Mouse (Mus musculus) heart, postnatal 0 days (tissue): ENCODE measurements around the gene Nek9. TPM values are rescaled to one million over a fixed set of nuclear protein-coding genes. Genes with fewer than 3 reads are reported as not detected.
"Not testable (repeated sequence)": the region's sequence is repeated elsewhere in the genome, so short reads cannot be mapped to it uniquely, and the experiment has no call there.

Experiments used
- ATAC-seq: fragments of 200-750 bp; cut with Nextera tagmentation; 2 replicates; pipeline ENCODE4 v1.8.0; 2017; ENCODE audit warnings: low read depth, moderate number of reproducible peaks, moderate library complexity; ENCODE audit not compliant: insufficient read depth
- DNase-seq: peaks from one replicate; pipeline ENCODE4 v3.0.0-alpha.2; 2016; ENCODE audit warnings: low spot score
- H3K27ac ChIP-seq: fragments of 300-500 bp; sonication (generic); 2 replicates; pipeline ENCODE4 v1.5.1; 2014; ENCODE audit warnings: low read depth, mild to moderate bottlenecking
- H3K27me3 ChIP-seq: fragments of 300-500 bp; sonication (generic); 2 replicates; pipeline ENCODE4 v1.6.1; 2014; ENCODE audit warnings: low read length, mixed read lengths; ENCODE audit not compliant: control insufficient read depth, insufficient read depth
- H3K36me3 ChIP-seq: fragments of 300-500 bp; sonication (generic); replicated peaks from 2 replicates; pipeline ENCODE4 v1.6.1; 2014; ENCODE audit warnings: low read length, mixed read lengths; ENCODE audit not compliant: control insufficient read depth, insufficient read depth
- H3K4me1 ChIP-seq: fragments of 300-500 bp; sonication (generic); 2 replicates; pipeline ENCODE4 v1.6.1; 2014; ENCODE audit warnings: antibody characterized with exemption; ENCODE audit not compliant: control insufficient read depth, insufficient read depth
- H3K4me2 ChIP-seq: fragments of 300-500 bp; sonication (generic); 2 replicates; pipeline ENCODE4 v1.6.1; 2014; ENCODE audit warnings: low read depth, mild to moderate bottlenecking, low read length, moderate library complexity
- H3K4me3 ChIP-seq: fragments of 300-500 bp; sonication (generic); 2 replicates; pipeline ENCODE4 v1.5.1; 2014; ENCODE audit warnings: low read depth, low read length
- H3K9ac ChIP-seq: fragments of 300-500 bp; sonication (generic); replicated peaks from 2 replicates; pipeline ENCODE4 v1.6.1; 2014; ENCODE audit warnings: low read depth, low read length, mixed read lengths
- H3K9me3 ChIP-seq: fragments of 300-500 bp; sonication (generic); replicated peaks from 2 replicates; pipeline ENCODE4 v1.6.1; 2016; ENCODE audit warnings: low read length; ENCODE audit not compliant: control insufficient read depth
- CTCF ChIP-seq: IDR thresholded peaks from 2 replicates; pipeline ENCODE4 v1.5.1; 2016; ENCODE audit warnings: antibody characterized with exemption, control low read depth, low read depth
- EP300 ChIP-seq: IDR thresholded peaks from 2 replicates; pipeline ENCODE4 v1.6.1; 2016; ENCODE audit warnings: antibody characterized with exemption, low read depth
- WGBS: fragments of 180-500 bp; shearing (Covaris S2); extraction: QIAGEN DNeasy Blood & Tissue Kit; methylation state at CpG from one replicate; pipeline ENCODE4 v1.1.7; 2014; 5-methylcytosine and 5-hydroxymethylcytosine counted together
- polyA plus RNA-seq: library from polyadenylated mRNA; unstranded; fragments of >200 nt; fragmentation: Nextera tagmentation; extraction: Ambion mirVana; gene quantifications from 2 replicates; pipeline ENCODE4 v1.2.1, GENCODE M21; 2015
- total RNA-seq: library from RNA; depleted of rRNA; stranded (reverse); fragments of >200 nt; gene quantifications from 2 replicates; pipeline ENCODE4 v1.2.3, GENCODE M21; 2014; ENCODE audit warnings: low replicate concordance

Gene Nek9
- total and polyA plus RNA-seq, 2 experiments from 2014 or later = 14.2 to 45.2 TPM

DNA sequence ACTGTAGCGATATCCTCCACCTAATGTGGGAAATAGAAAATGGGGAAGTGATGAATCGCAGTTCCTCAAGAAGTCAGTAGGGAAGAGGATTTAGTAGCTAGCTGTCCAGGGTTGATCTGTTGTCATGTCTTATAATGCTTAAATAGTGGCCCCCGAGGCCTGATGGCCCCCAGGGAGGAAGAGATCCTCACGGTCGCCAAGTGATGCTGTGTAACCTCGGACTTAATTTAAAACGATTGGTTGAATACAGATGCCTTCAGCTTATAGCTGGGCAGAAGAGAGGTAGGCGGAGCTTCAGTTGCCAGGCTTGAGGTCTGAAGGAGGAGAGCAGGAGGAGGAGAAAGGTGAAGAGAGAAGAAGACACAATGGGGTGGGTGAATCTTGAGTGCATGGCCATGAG, 54.8 kb downstream of the Nek9 start:
- Histone ChIP-seq H3K36me3 (no peaks in the 10 kb centered on the region), H3K4me1 (peaks cover 11% of the 10 kb centered on the region), H3K27ac (no peak overlapping the region), H3K4me3 (no peak overlapping the region), H3K27me3 (no peaks in the 10 kb centered on the region), H3K4me2 (no peak overlapping the region), H3K9ac (no peak overlapping the region), H3K9me3 (no peaks in the 10 kb centered on the region)
- TF ChIP-seq EP300 = no peak
- no peak for TF ChIP-seq CTCF
- 59% methylated on average over 8 of the region's 8 CpGs for WGBS
- ATAC-seq = no peak
- DNase-seq = no peak

DNA sequence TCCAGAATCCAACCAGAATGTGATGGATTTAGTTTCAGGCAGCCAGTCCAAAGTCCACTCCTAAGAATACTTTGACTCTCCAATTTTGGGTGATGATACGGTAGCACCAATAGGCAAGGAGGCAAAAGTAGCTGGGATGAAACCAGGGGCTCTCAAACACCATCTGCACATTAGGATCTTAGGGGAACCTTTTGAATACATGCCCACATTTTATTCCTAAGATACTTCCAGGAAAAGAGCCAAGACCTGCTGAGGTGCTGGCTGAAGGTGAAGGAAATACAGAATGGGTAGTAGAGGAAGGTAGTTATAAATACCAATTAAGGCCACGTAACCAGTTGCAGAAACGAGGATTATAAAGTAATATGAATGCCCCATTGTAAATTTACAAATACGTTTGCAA, 57.4 kb downstream of the Nek9 start:
- not testable (repeated sequence) for H3K4me3 ChIP-seq, H3K4me1 ChIP-seq, H3K4me2 ChIP-seq, H3K27ac ChIP-seq, H3K36me3 ChIP-seq, ATAC-seq, H3K9ac ChIP-seq, H3K9me3 ChIP-seq, H3K27me3 ChIP-seq, DNase-seq
- WGBS = 82% methylated on average over 1 of the region's 4 CpGs

DNA sequence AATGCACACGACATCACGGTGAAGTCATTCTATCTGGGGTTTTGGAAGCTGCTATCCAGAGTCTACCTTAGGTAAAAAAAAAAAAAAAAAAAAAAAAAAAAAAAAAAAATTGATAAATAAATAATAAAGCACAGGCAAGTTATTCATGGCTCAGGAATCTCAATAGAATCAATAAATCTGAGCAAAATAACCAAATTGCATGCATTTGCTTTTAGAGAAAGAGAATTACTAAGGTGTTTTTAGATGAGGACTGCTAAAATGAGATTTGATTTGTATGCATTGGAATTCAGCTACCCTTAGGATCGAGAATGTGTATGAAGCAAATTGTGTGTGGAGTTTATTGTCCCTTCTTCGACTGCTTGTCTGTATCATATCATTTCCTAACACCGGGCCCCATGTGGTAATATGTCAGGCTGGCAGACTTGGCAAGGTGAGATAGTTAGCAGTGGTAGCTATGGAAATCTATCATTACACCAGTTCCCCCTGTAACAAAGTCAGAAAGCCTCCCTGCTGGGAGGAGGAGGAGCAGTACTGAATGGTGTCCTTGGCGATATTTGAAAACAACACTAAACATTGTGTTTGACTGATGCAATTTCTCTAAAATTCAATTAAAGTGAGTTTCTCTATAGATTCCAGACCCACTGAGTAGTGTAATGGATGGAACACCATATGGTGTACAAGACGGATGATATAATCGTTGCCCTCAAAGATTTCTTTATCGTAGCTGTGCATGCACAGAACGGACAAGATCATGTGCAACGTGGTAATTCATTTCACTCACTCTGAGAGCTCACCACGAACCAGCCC, 58.1 kb downstream of the Nek9 start:
- no peak for DNase-seq
- 63% methylated on average over 12 of the region's 12 CpGs for WGBS
- Histone ChIP-seq H3K4me3 (peak overlapping the region; percentile 86; the same call in 1 of the 2 replicates), H3K9ac (no peak overlapping the region), H3K36me3 (0 out of 2 replicates have a peak, but pooled peaks cover 7% of the 10 kb centered on the region), H3K27ac (no peak overlapping the region), H3K27me3 (no peaks in the 10 kb centered on the region), H3K9me3 (no peaks in the 10 kb centered on the region), H3K4me2 (peak overlapping the region; percentile 79), H3K4me1 (peaks cover 6% of the 10 kb centered on the region)
- ATAC-seq = 0 out of 2 replicates have a peak, but pooled peaks have one; percentile 1
- no peak for TF ChIP-seq EP300
- TF ChIP-seq CTCF = no peak

- no peaks in the 10 kb centered on the region for H3K9me3 ChIP-seq
- peak overlapping the region; percentile 90 for H3K9ac ChIP-seq
- peak overlapping the region; percentile 79 for H3K27ac ChIP-seq
- H3K27me3 ChIP-seq = no peaks in the 10 kb centered on the region
- ATAC-seq (peak; percentile 98), DNase-seq (peak; percentile 95)
- peak overlapping the region; percentile 79 for H3K4me2 ChIP-seq
- H3K36me3 ChIP-seq = peaks cover 9% of the 10 kb centered on the region; the same call in 1 of the 2 replicates
- under 1% methylated on average over 31 of the region's 31 CpGs for WGBS
- peaks cover 6% of the 10 kb centered on the region for H3K4me1 ChIP-seq
- H3K4me3 ChIP-seq = peak overlapping the region; percentile 86
- TF ChIP-seq EP300 = no peak; the same call in 1 of the 2 replicates
- TF ChIP-seq CTCF = no peak
Measured at GRCm38 (mm10) chr12:85280105-85280844, 58.9 kb downstream of the Nek9 start.

DNA sequence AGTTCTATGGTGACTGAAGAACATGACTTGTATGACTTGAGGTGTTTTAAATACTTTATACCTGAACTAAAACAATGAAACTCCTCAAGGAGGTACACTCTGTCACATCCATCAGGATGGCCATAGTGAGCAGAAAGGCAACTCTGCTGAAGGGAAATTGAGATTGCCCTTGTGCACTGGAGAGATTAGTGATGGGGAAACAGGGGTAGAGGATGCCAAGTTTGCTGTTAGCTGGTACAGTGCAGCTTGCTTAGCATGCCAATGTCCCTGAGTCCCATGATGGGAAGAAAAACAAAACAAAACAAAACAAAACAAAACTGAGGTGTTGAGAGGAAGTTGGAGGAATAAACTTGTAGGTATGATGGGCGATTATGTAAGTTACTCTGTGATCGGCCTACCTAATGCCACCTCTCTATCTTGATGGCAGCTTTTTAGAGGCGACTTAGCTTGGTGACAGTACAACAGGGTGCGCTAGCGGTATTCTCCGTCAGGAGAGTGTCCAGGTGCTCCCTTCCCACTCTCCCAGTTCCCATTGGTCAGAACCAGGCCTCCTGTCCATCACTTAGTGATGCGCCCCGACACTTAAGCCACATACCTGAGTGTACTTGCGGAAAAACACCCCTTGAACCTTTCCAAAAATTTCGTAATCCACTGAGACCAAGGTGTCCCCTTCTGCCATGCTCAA, 59.6 kb downstream of the Nek9 start:
- Histone ChIP-seq H3K4me1 (peaks cover 6% of the 10 kb centered on the region), H3K27ac (peak overlapping the region; percentile 79; the same call in 1 of the 2 replicates), H3K9ac (peak overlapping the region; percentile 90), H3K4me2 (peak overlapping the region; percentile 79), H3K27me3 (no peaks in the 10 kb centered on the region), H3K9me3 (no peaks in the 10 kb centered on the region), H3K36me3 (peaks cover 12% of the 10 kb centered on the region; the same call in 1 of the 2 replicates), H3K4me3 (peak overlapping the region; percentile 86)
- WGBS = 3% methylated on average over 10 of the region's 10 CpGs
- no peak for DNase-seq
- TF ChIP-seq CTCF (no peak), EP300 (no peak)
- peak; percentile 18; the same call in 1 of the 2 replicates for ATAC-seq
